Mouse (Mus musculus): ENCODE results near the gene Ewsr1. TPM values are rescaled to one million over a fixed set of nuclear protein-coding genes. Genes with fewer than 3 reads are reported as not detected.
A peak's percentile ranks its signal among the peaks of the same experiment; 100 is the strongest.

Ewsr1 gene
- polyA plus RNA-seq, 1 experiment = 449 TPM

GRCm38 (mm10) chr11:5041144-5041780 is 57.8 kb downstream of the Ewsr1 start:
- WGBS = 82% methylated on average over 18 of the region's 18 CpGs
- H3K27ac ChIP-seq (ENCODE audit: insufficient read depth, low read length) = no peak overlapping the region

GRCm38 (mm10) chr11:5040585-5040984 is 58.5 kb downstream of the Ewsr1 start:
- TF ChIP-seq POLR2A (IDR thresholded peaks at IDR 0.05; ENCODE audit: borderline replicate concordance, insufficient read depth, low read length) (no peak), CTCF (IDR thresholded peaks at IDR 0.05; ENCODE audit: borderline replicate concordance, insufficient read depth, low read depth, low read length) (no peak)
- no peak for DNase-seq
- Histone ChIP-seq H3K27me3 (ENCODE audit: control insufficient read depth, insufficient read depth, low read length) (no peaks in the 10 kb centered on the region), H3K4me1 (ENCODE audit: control insufficient read depth, insufficient read depth, low read length) (peaks cover 59% of the 10 kb centered on the region), H3K27ac (ENCODE audit: insufficient read depth, low read length) (no peak overlapping the region), H3K4me3 (replicated peaks; ENCODE audit: insufficient read depth, low read depth, low read length) (no peak overlapping the region)
- 96% methylated on average over 5 of the region's 5 CpGs for WGBS

More at GRCm38 (mm10) chr11:5041144-5041780, 57.8 kb downstream of the Ewsr1 start:
- TF ChIP-seq CTCF (IDR thresholded peaks at IDR 0.05; ENCODE audit: borderline replicate concordance, insufficient read depth, low read depth, low read length) (no peak), POLR2A (IDR thresholded peaks at IDR 0.05; ENCODE audit: borderline replicate concordance, insufficient read depth, low read length) (no peak)
- DNase-seq = no peak
- Histone ChIP-seq H3K4me3 (replicated peaks; ENCODE audit: insufficient read depth, low read depth, low read length) (no peak overlapping the region), H3K27me3 (ENCODE audit: control insufficient read depth, insufficient read depth, low read length) (no peaks in the 10 kb centered on the region), H3K4me1 (ENCODE audit: control insufficient read depth, insufficient read depth, low read length) (peaks cover 59% of the 10 kb centered on the region)

GRCm38 (mm10) chr11:5037146-5037854 is 61.8 kb downstream of the Ewsr1 start:
- TF ChIP-seq POLR2A (IDR thresholded peaks at IDR 0.05; ENCODE audit: borderline replicate concordance, insufficient read depth, low read length) (no peak), CTCF (IDR thresholded peaks at IDR 0.05; ENCODE audit: borderline replicate concordance, insufficient read depth, low read depth, low read length) (no peak)
- Histone ChIP-seq H3K27ac (ENCODE audit: insufficient read depth, low read length) (no peak overlapping the region), H3K4me1 (ENCODE audit: control insufficient read depth, insufficient read depth, low read length) (peaks cover 57% of the 10 kb centered on the region), H3K4me3 (replicated peaks; ENCODE audit: insufficient read depth, low read depth, low read length) (no peak overlapping the region), H3K27me3 (ENCODE audit: control insufficient read depth, insufficient read depth, low read length) (no peaks in the 10 kb centered on the region)
- WGBS = 26% methylated on average over 8 of the region's 8 CpGs
- peak; percentile 83 to 88 for DNase-seq

GRCm38 (mm10) chr11:5035421-5035820 is 63.6 kb downstream of the Ewsr1 start:
- DNase-seq = peak; percentile 21 to 46
- H3K4me3 ChIP-seq (replicated peaks; ENCODE audit: insufficient read depth, low read depth, low read length) = no peak overlapping the region
- H3K4me1 ChIP-seq (ENCODE audit: control insufficient read depth, insufficient read depth, low read length) = peaks cover 46% of the 10 kb centered on the region
- no peak for TF ChIP-seq CTCF (IDR thresholded peaks at IDR 0.05; ENCODE audit: borderline replicate concordance, insufficient read depth, low read depth, low read length)
- TF ChIP-seq POLR2A (IDR thresholded peaks at IDR 0.05; ENCODE audit: borderline replicate concordance, insufficient read depth, low read length) = no peak
- H3K27me3 ChIP-seq (ENCODE audit: control insufficient read depth, insufficient read depth, low read length) = no peaks in the 10 kb centered on the region
- H3K27ac ChIP-seq (ENCODE audit: insufficient read depth, low read length) = no peak overlapping the region
- 17% methylated on average over 4 of the region's 4 CpGs for WGBS

- TF ChIP-seq POLR2A (IDR thresholded peaks at IDR 0.05; ENCODE audit: borderline replicate concordance, insufficient read depth, low read length) = no peak
- no peak for TF ChIP-seq CTCF (IDR thresholded peaks at IDR 0.05; ENCODE audit: borderline replicate concordance, insufficient read depth, low read depth, low read length)
- Histone ChIP-seq H3K27me3 (ENCODE audit: control insufficient read depth, insufficient read depth, low read length) (no peaks in the 10 kb centered on the region), H3K27ac (ENCODE audit: insufficient read depth, low read length) (no peak overlapping the region), H3K4me3 (replicated peaks; ENCODE audit: insufficient read depth, low read depth, low read length) (no peak overlapping the region), H3K4me1 (ENCODE audit: control insufficient read depth, insufficient read depth, low read length) (peaks cover 25% of the 10 kb centered on the region)
- peak; percentile 74 to 84 for DNase-seq
- WGBS = 18% methylated on average over 3 of the region's 3 CpGs
Measured at GRCm38 (mm10) chr11:5033136-5033535, 65.9 kb downstream of the Ewsr1 start.

GRCm38 (mm10) chr11:5032706-5033105 is 66.4 kb downstream of the Ewsr1 start:
- DNase-seq = no peak
- Histone ChIP-seq H3K27me3 (ENCODE audit: control insufficient read depth, insufficient read depth, low read length) (no peaks in the 10 kb centered on the region), H3K27ac (ENCODE audit: insufficient read depth, low read length) (no peak overlapping the region), H3K4me1 (ENCODE audit: control insufficient read depth, insufficient read depth, low read length) (peaks cover 21% of the 10 kb centered on the region), H3K4me3 (replicated peaks; ENCODE audit: insufficient read depth, low read depth, low read length) (no peak overlapping the region)
- TF ChIP-seq CTCF (IDR thresholded peaks at IDR 0.05; ENCODE audit: borderline replicate concordance, insufficient read depth, low read depth, low read length) (no peak), POLR2A (IDR thresholded peaks at IDR 0.05; ENCODE audit: borderline replicate concordance, insufficient read depth, low read length) (no peak)
- WGBS = 90% methylated on average over 10 of the region's 10 CpGs

GRCm38 (mm10) chr11:5028228-5028627 is 70.8 kb downstream of the Ewsr1 start:
- no peak overlapping the region for H3K27ac ChIP-seq (ENCODE audit: insufficient read depth, low read length)
- H3K4me3 ChIP-seq (replicated peaks; ENCODE audit: insufficient read depth, low read depth, low read length) = no peak overlapping the region
- peaks cover 6% of the 10 kb centered on the region for H3K4me1 ChIP-seq (ENCODE audit: control insufficient read depth, insufficient read depth, low read length)
- TF ChIP-seq POLR2A (IDR thresholded peaks at IDR 0.05; ENCODE audit: borderline replicate concordance, insufficient read depth, low read length) = no peak
- TF ChIP-seq CTCF (IDR thresholded peaks at IDR 0.05; ENCODE audit: borderline replicate concordance, insufficient read depth, low read depth, low read length) = no peak
- no peak for DNase-seq
- 50% methylated on average over 7 of the region's 7 CpGs for WGBS
- no peaks in the 10 kb centered on the region for H3K27me3 ChIP-seq (ENCODE audit: control insufficient read depth, insufficient read depth, low read length)

GRCm38 (mm10) chr11:5025108-5025507 is 74.0 kb downstream of the Ewsr1 start:
- H3K27ac ChIP-seq (ENCODE audit: insufficient read depth, low read length) = no peak overlapping the region
- no peaks in the 10 kb centered on the region for H3K27me3 ChIP-seq (ENCODE audit: control insufficient read depth, insufficient read depth, low read length)
- H3K4me1 ChIP-seq (ENCODE audit: control insufficient read depth, insufficient read depth, low read length) = no peaks in the 10 kb centered on the region
- no peak overlapping the region for H3K4me3 ChIP-seq (replicated peaks; ENCODE audit: insufficient read depth, low read depth, low read length)
- no peak for TF ChIP-seq POLR2A (IDR thresholded peaks at IDR 0.05; ENCODE audit: borderline replicate concordance, insufficient read depth, low read length)
- TF ChIP-seq CTCF (IDR thresholded peaks at IDR 0.05; ENCODE audit: borderline replicate concordance, insufficient read depth, low read depth, low read length) = no peak
- DNase-seq = no peak
- 100% methylated on average over 1 of the region's 1 CpGs for WGBS

Other genes with a start within 250 kb of the Ewsr1 start
- gene Nf2, start 249.7 kb downstream of the Ewsr1 start, polyA plus RNA-seq (2012; rRNA removed) = 50.2 and 52.3 TPM in 2 replicates
- 70.4 and 75.9 TPM in 2 replicates for gene Nipsnap1, start 225.3 kb downstream of the Ewsr1 start, polyA plus RNA-seq (2012; rRNA removed)
- 49.6 and 56.8 TPM in 2 replicates for gene Thoc5, start 203.9 kb downstream of the Ewsr1 start, polyA plus RNA-seq (2012; rRNA removed)
- 197 and 273 TPM in 2 replicates for gene Nefh, start 151.2 kb downstream of the Ewsr1 start, polyA plus RNA-seq (2012; rRNA removed)
- gene Ap1b1, start 112.4 kb downstream of the Ewsr1 start, polyA plus RNA-seq (2012; rRNA removed) = 180 and 181 TPM in 2 replicates
- 2.3 and 2.9 TPM in 2 replicates for gene Rasl10a, start 41.1 kb downstream of the Ewsr1 start, polyA plus RNA-seq (2012; rRNA removed)
- 52.2 and 57.4 TPM in 2 replicates for gene Gas2l1, start 33.9 kb downstream of the Ewsr1 start, polyA plus RNA-seq (2012; rRNA removed)
- gene Rhbdd3, start 340 bp downstream of the Ewsr1 start, polyA plus RNA-seq (2012; rRNA removed) = 27.6 and 29.5 TPM in 2 replicates
- gene Emid1, start 53.0 kb upstream of the Ewsr1 start, polyA plus RNA-seq (2012; rRNA removed) = 13.3 and 18.7 TPM in 2 replicates
- gene Kremen1, start 162.3 kb upstream of the Ewsr1 start, polyA plus RNA-seq (2012; rRNA removed) = 8.6 and 9.9 TPM in 2 replicates

Data from cerebellum, adult 2 months (tissue).